Mouse (Mus musculus): ENCODE data around the gene Siglecg. TPM values are rescaled to one million over a fixed set of nuclear protein-coding genes. Genes with fewer than 3 reads are reported as not detected.

Gene Siglecg
- polyA plus RNA-seq (2014; fragmentation: Nextera tagmentation; extraction: Ambion mirVana): 1.7 and 1.9 TPM in 2 replicates

DNA sequence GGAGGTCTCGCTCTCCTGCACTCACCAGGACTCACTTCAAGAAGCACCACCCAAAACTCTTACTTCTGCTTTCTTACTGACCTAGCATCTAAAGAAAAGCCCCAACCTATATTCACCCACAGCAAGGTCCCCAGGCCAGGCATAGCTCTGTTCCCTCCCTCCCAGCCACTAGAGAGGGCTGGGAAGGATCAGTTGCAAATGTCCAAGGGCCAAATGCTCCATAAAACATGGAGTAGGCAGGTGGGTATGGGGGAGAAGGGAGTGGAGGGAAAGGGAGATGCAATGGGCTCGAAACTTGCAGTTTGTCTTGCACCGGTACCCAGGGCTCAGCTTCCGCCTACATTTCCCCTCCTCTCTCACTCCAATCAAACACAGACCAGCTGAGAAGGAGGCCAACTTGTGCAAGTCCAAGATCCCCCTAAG lies at the start of gene Siglecg:
Siglecg (plus strand) TSS at position 74 of the 423 bp plus-strand sequence.
- no peak within 1 kb of the TSS for H3K27ac ChIP-seq (ENCODE audit: low read depth, low read length)
- no peaks in the 10 kb centered on the region; the same call in 1 of the 2 replicates for H3K4me1 ChIP-seq (ENCODE audit: control insufficient read depth, insufficient read depth, low read length)
- WGBS: 46% methylated on average over 4 of the region's 4 CpGs
- ATAC-seq (ENCODE audit: low FRiP score, low TSS enrichment): peak; percentile 56; the same call in 1 of the 2 replicates
- no peak within 1 kb of the TSS for H3K4me3 ChIP-seq (ENCODE audit: low read length)
- no peaks in the 10 kb centered on the region for H3K27me3 ChIP-seq (ENCODE audit: control insufficient read depth, insufficient read depth, low read length)
- H3K9me3 ChIP-seq (ENCODE audit: control insufficient read depth, low read length): no peaks in the 10 kb centered on the region
- H3K9ac ChIP-seq (ENCODE audit: low read depth, low read length): no peak within 1 kb of the TSS
- no peak within 1 kb of the TSS for H3K4me2 ChIP-seq (replicated peaks; ENCODE audit: low read depth, low read length)
- no peaks in the 10 kb centered on the region for H3K36me3 ChIP-seq (ENCODE audit: control insufficient read depth, insufficient read depth, low read length)

GRCm38 (mm10) chr7:43358556-43358955 lies 49.4 kb upstream of the Siglecg start:
- Histone ChIP-seq H3K4me2 (replicated peaks; ENCODE audit: low read depth, low read length) (no peak overlapping the region), H3K4me3 (ENCODE audit: low read length) (no peak overlapping the region), H3K27me3 (ENCODE audit: control insufficient read depth, insufficient read depth, low read length) (no peaks in the 10 kb centered on the region), H3K9ac (ENCODE audit: low read depth, low read length) (no peak overlapping the region), H3K27ac (ENCODE audit: low read depth, low read length) (no peak overlapping the region), H3K36me3 (ENCODE audit: control insufficient read depth, insufficient read depth, low read length) (no peaks in the 10 kb centered on the region), H3K9me3 (ENCODE audit: control insufficient read depth, low read length) (no peaks in the 10 kb centered on the region), H3K4me1 (ENCODE audit: control insufficient read depth, insufficient read depth, low read length) (no peaks in the 10 kb centered on the region)
- no peak for ATAC-seq (ENCODE audit: low FRiP score, low TSS enrichment)
- WGBS: 93% methylated on average over 3 of the region's 3 CpGs

- H3K4me2 ChIP-seq (replicated peaks; ENCODE audit: low read depth, low read length): no peak overlapping the region
- no peaks in the 10 kb centered on the region for H3K9me3 ChIP-seq (ENCODE audit: control insufficient read depth, low read length)
- 89% methylated on average over 1 of the region's 1 CpGs for WGBS
- no peaks in the 10 kb centered on the region for H3K4me1 ChIP-seq (ENCODE audit: control insufficient read depth, insufficient read depth, low read length)
- H3K27me3 ChIP-seq (ENCODE audit: control insufficient read depth, insufficient read depth, low read length): no peaks in the 10 kb centered on the region
- H3K36me3 ChIP-seq (ENCODE audit: control insufficient read depth, insufficient read depth, low read length): no peaks in the 10 kb centered on the region
- ATAC-seq (ENCODE audit: low FRiP score, low TSS enrichment): no peak
- no peak overlapping the region for H3K4me3 ChIP-seq (ENCODE audit: low read length)
- H3K27ac ChIP-seq (ENCODE audit: low read depth, low read length): no peak overlapping the region
- H3K9ac ChIP-seq (ENCODE audit: low read depth, low read length): no peak overlapping the region
These were observed 46.6 kb upstream of the Siglecg start for GRCm38 (mm10) chr7:43361442-43361841.

DNA sequence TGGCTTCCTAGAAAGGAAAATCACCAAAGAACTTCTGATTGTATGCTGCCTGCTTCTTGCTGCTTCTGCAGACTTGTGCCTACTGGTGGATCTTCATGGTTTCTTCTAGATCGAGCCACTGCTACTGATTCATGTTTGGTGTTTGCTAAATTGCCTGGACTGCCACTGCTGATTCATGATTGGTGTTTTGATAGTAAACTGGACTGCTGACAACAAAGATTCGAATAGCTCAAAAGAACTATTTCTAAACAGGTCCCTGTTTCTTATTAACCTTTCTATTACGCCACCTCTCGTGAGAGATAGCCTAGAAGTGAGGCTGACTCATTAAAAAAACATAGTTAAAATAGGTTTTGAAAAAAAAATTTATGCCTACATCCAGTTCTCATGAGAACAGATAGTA lies 46.0 kb upstream of the Siglecg start:
- no peak overlapping the region for H3K4me2 ChIP-seq (replicated peaks; ENCODE audit: low read depth, low read length)
- H3K36me3 ChIP-seq (ENCODE audit: control insufficient read depth, insufficient read depth, low read length): no peaks in the 10 kb centered on the region
- 69% methylated on average over 4 of the region's 4 CpGs for WGBS
- H3K9me3 ChIP-seq (ENCODE audit: control insufficient read depth, low read length): no peaks in the 10 kb centered on the region
- no peaks in the 10 kb centered on the region for H3K4me1 ChIP-seq (ENCODE audit: control insufficient read depth, insufficient read depth, low read length)
- H3K4me3 ChIP-seq (ENCODE audit: low read length): no peak overlapping the region
- no peak overlapping the region for H3K9ac ChIP-seq (ENCODE audit: low read depth, low read length)
- H3K27ac ChIP-seq (ENCODE audit: low read depth, low read length): no peak overlapping the region
- no peak for ATAC-seq (ENCODE audit: low FRiP score, low TSS enrichment)
- H3K27me3 ChIP-seq (ENCODE audit: control insufficient read depth, insufficient read depth, low read length): no peaks in the 10 kb centered on the region

GRCm38 (mm10) chr7:43378226-43378625 lies 29.8 kb upstream of the Siglecg start:
- H3K9ac ChIP-seq (ENCODE audit: low read depth, low read length): no peak overlapping the region
- ATAC-seq (ENCODE audit: low FRiP score, low TSS enrichment): peak; percentile 12; the same call in 1 of the 2 replicates
- no peak overlapping the region for H3K4me3 ChIP-seq (ENCODE audit: low read length)
- no peaks in the 10 kb centered on the region for H3K4me1 ChIP-seq (ENCODE audit: control insufficient read depth, insufficient read depth, low read length)
- H3K4me2 ChIP-seq (replicated peaks; ENCODE audit: low read depth, low read length): no peak overlapping the region
- no peaks in the 10 kb centered on the region for H3K36me3 ChIP-seq (ENCODE audit: control insufficient read depth, insufficient read depth, low read length)
- no peaks in the 10 kb centered on the region for H3K9me3 ChIP-seq (ENCODE audit: control insufficient read depth, low read length)
- no peak overlapping the region for H3K27ac ChIP-seq (ENCODE audit: low read depth, low read length)
- WGBS: 18% methylated on average over 5 of the region's 5 CpGs
- no peaks in the 10 kb centered on the region for H3K27me3 ChIP-seq (ENCODE audit: control insufficient read depth, insufficient read depth, low read length)

- Histone ChIP-seq H3K27ac (ENCODE audit: low read depth, low read length) (no peak overlapping the region), H3K27me3 (ENCODE audit: control insufficient read depth, insufficient read depth, low read length) (no peaks in the 10 kb centered on the region), H3K36me3 (ENCODE audit: control insufficient read depth, insufficient read depth, low read length) (no peaks in the 10 kb centered on the region), H3K4me3 (ENCODE audit: low read length) (no peak overlapping the region), H3K4me2 (replicated peaks; ENCODE audit: low read depth, low read length) (no peak overlapping the region), H3K9ac (ENCODE audit: low read depth, low read length) (no peak overlapping the region), H3K4me1 (ENCODE audit: control insufficient read depth, insufficient read depth, low read length) (no peaks in the 10 kb centered on the region), H3K9me3 (ENCODE audit: control insufficient read depth, low read length) (no peaks in the 10 kb centered on the region)
- WGBS: 77% methylated on average over 8 of the region's 8 CpGs
- ATAC-seq (ENCODE audit: low FRiP score, low TSS enrichment): no peak
These were observed 15.5 kb upstream of the Siglecg start for GRCm38 (mm10) chr7:43392349-43393121.

GRCm38 (mm10) chr7:43399501-43399900 lies 8.5 kb upstream of the Siglecg start:
- no peaks in the 10 kb centered on the region for H3K9me3 ChIP-seq (ENCODE audit: control insufficient read depth, low read length)
- no peaks in the 10 kb centered on the region for H3K27me3 ChIP-seq (ENCODE audit: control insufficient read depth, insufficient read depth, low read length)
- H3K27ac ChIP-seq (ENCODE audit: low read depth, low read length): no peak overlapping the region
- no peak overlapping the region for H3K4me2 ChIP-seq (replicated peaks; ENCODE audit: low read depth, low read length)
- H3K4me1 ChIP-seq (ENCODE audit: control insufficient read depth, insufficient read depth, low read length): no peaks in the 10 kb centered on the region
- H3K36me3 ChIP-seq (ENCODE audit: control insufficient read depth, insufficient read depth, low read length): no peaks in the 10 kb centered on the region
- no peak overlapping the region for H3K9ac ChIP-seq (ENCODE audit: low read depth, low read length)
- ATAC-seq (ENCODE audit: low FRiP score, low TSS enrichment): no peak
- no peak overlapping the region for H3K4me3 ChIP-seq (ENCODE audit: low read length)
- WGBS: 90% methylated on average over 2 of the region's 2 CpGs

GRCm38 (mm10) chr7:43402718-43403117 lies 5.3 kb upstream of the Siglecg start:
- H3K9ac ChIP-seq (ENCODE audit: low read depth, low read length): no peak overlapping the region
- H3K27ac ChIP-seq (ENCODE audit: low read depth, low read length): no peak overlapping the region
- H3K36me3 ChIP-seq (ENCODE audit: control insufficient read depth, insufficient read depth, low read length): no peaks in the 10 kb centered on the region
- 9% methylated on average over 2 of the region's 2 CpGs for WGBS
- no peaks in the 10 kb centered on the region for H3K27me3 ChIP-seq (ENCODE audit: control insufficient read depth, insufficient read depth, low read length)
- no peaks in the 10 kb centered on the region for H3K4me1 ChIP-seq (ENCODE audit: control insufficient read depth, insufficient read depth, low read length)
- H3K4me2 ChIP-seq (replicated peaks; ENCODE audit: low read depth, low read length): no peak overlapping the region
- H3K9me3 ChIP-seq (ENCODE audit: control insufficient read depth, low read length): no peaks in the 10 kb centered on the region
- no peak overlapping the region for H3K4me3 ChIP-seq (ENCODE audit: low read length)
- ATAC-seq (ENCODE audit: low FRiP score, low TSS enrichment): no peak

DNA sequence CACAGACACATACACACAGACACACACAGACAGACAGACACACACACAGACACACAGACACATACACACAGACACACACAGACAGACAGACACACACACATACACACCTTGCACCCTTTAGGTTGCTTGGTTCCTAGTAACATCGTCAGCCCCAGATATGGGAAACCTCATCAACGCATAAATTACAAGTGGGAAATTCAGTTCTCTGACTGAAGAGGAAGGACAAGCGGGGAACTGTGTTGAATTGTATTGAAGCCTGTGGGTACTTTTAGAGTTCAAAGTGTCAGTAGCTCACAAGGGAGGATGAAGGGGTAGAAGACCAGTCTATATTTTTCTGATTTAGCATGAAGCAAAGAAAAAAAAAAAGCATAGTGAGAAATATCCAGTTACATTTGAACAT lies 431 bp upstream of the Siglecg start:
- H3K9me3 ChIP-seq (ENCODE audit: control insufficient read depth, low read length): no peaks in the 10 kb centered on the region
- no peaks in the 10 kb centered on the region for H3K27me3 ChIP-seq (ENCODE audit: control insufficient read depth, insufficient read depth, low read length)
- 81% methylated on average over 3 of the region's 3 CpGs for WGBS
- H3K9ac ChIP-seq (ENCODE audit: low read depth, low read length): no peak overlapping the region
- ATAC-seq (ENCODE audit: low FRiP score, low TSS enrichment): no peak
- H3K27ac ChIP-seq (ENCODE audit: low read depth, low read length): no peak overlapping the region
- H3K4me2 ChIP-seq (replicated peaks; ENCODE audit: low read depth, low read length): no peak overlapping the region
- H3K36me3 ChIP-seq (ENCODE audit: control insufficient read depth, insufficient read depth, low read length): no peaks in the 10 kb centered on the region
- H3K4me1 ChIP-seq (ENCODE audit: control insufficient read depth, insufficient read depth, low read length): no peaks in the 10 kb centered on the region; the same call in 1 of the 2 replicates
- H3K4me3 ChIP-seq (ENCODE audit: low read length): no peak overlapping the region
